In the genomic region with DNA sequence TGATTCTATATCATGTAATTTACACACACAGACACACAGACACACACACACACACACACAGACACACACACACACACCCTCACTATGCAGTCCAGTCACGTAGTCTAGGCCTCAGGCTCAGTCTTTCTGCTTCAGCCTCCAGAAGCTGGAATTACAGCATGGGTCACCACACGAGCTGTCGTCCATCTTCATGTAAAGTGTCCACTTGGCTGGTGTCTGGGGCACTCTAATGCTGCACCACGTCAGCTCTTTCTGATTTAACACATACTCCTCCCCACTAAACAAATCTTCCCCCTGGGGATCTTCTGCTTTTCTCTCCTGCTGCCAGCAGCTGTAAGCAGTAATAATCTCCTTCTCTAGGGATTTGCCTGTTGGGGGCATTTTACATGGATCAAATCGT, we compare ENCODE assay signal across 15 mouse cellular contexts. TPM values are rescaled to one million over a fixed set of nuclear protein-coding genes. Genes with fewer than 3 reads are reported as not detected.
DNase-seq lines count a peak whose midpoint lies in the region; ATAC-seq lines count a peak whose summit lies in the region.
"Had no signal": no experiment of that assay in that cellular context is flagged by ENCODE, and none has a peak within 500 bp of the region (broad histone marks: within the 10 kb centered on the region; RNA-seq: fewer than 3 reads in every experiment).

No protein-coding gene starts in this region.

- 0 out of 2 replicates have a peak overlapping the region, but pooled peaks have one; percentile 19 for H3K27ac ChIP-seq in forebrain, embryonic 13.5 days
- H3K27ac ChIP-seq in forebrain, embryonic 15.5 days (replicated peaks): no peak overlapping the region
- no peak overlapping the region for H3K27ac ChIP-seq in hindbrain, embryonic 11.5 days (ENCODE audit: low read depth, low read length)
- no peak overlapping the region for H3K27ac ChIP-seq in hindbrain, embryonic 10.5 days
- H3K27ac ChIP-seq in hindbrain, embryonic 14.5 days: peak overlapping the region; percentile 76
- H3K27ac ChIP-seq in neural tube, embryonic 12.5 days: no peak overlapping the region
- H3K27ac ChIP-seq: liver, embryonic 14.5 days had no signal

- H3K4me1 ChIP-seq in forebrain, embryonic 13.5 days: no peaks in the 10 kb centered on the region
- H3K4me1 ChIP-seq in forebrain, embryonic 15.5 days: no peaks in the 10 kb centered on the region
- no peaks in the 10 kb centered on the region for H3K4me1 ChIP-seq in hindbrain, embryonic 11.5 days (replicated peaks; ENCODE audit: control insufficient read depth, insufficient read depth, low read length)
- H3K4me1 ChIP-seq in hindbrain, embryonic 10.5 days (replicated peaks): no peaks in the 10 kb centered on the region
- peaks cover 5% of the 10 kb centered on the region for H3K4me1 ChIP-seq in hindbrain, embryonic 14.5 days (replicated peaks; ENCODE audit: control insufficient read depth, insufficient read depth, low read length)
- H3K4me1 ChIP-seq in neural tube, embryonic 12.5 days: peaks cover 6% of the 10 kb centered on the region; the same call in 1 of the 2 replicates

- no peak for ATAC-seq in forebrain, embryonic 13.5 days
- no peak for ATAC-seq in forebrain, embryonic 15.5 days (replicated peaks)
- peak; percentile 73 for ATAC-seq in hindbrain, embryonic 11.5 days (ENCODE audit: low FRiP score)
- no peak for ATAC-seq in hindbrain, embryonic 14.5 days (ENCODE audit: low FRiP score)
- peak; percentile 84 for ATAC-seq in neural tube, embryonic 12.5 days (ENCODE audit: low FRiP score, low read depth)

- 0 out of 2 replicates have a peak, but pooled peaks cover 5% of the 10 kb centered on the region for H3K36me3 ChIP-seq in forebrain, embryonic 13.5 days (ENCODE audit: poor library complexity, severe bottlenecking)
- H3K36me3 ChIP-seq in forebrain, embryonic 15.5 days: 0 out of 2 replicates have a peak, but pooled peaks cover 4% of the 10 kb centered on the region
- no peaks in the 10 kb centered on the region for H3K36me3 ChIP-seq in hindbrain, embryonic 11.5 days (ENCODE audit: control insufficient read depth, insufficient read depth, low read length)
- H3K36me3 ChIP-seq in hindbrain, embryonic 10.5 days: peaks cover 12% of the 10 kb centered on the region
- peaks cover 9% of the 10 kb centered on the region for H3K36me3 ChIP-seq in hindbrain, embryonic 14.5 days (replicated peaks; ENCODE audit: control insufficient read depth, insufficient read depth)
- peaks cover 4% of the 10 kb centered on the region; the same call in 1 of the 2 replicates for H3K36me3 ChIP-seq in neural tube, embryonic 12.5 days

- H3K9ac ChIP-seq in forebrain, embryonic 13.5 days: no peak overlapping the region
- no peak overlapping the region for H3K9ac ChIP-seq in forebrain, embryonic 15.5 days (replicated peaks)
- H3K9ac ChIP-seq in hindbrain, embryonic 11.5 days (ENCODE audit: low read depth, low read length): no peak overlapping the region
- 0 out of 2 replicates have a peak overlapping the region, but pooled peaks have one; percentile 34 for H3K9ac ChIP-seq in hindbrain, embryonic 14.5 days
- H3K9ac ChIP-seq in neural tube, embryonic 12.5 days: 0 out of 2 replicates have a peak overlapping the region, but pooled peaks have one; percentile 8
- H3K9ac ChIP-seq: liver, embryonic 14.5 days had no signal

- DNase-seq in hindbrain, embryonic 11.5 days (ENCODE audit: low spot score): peak; percentile 45
- no peak for DNase-seq in hindbrain, embryonic 10.5 days (ENCODE audit: low spot score)
- DNase-seq in hindbrain, embryonic 14.5 days (ENCODE audit: low spot score): peak; percentile 27
- no peak for DNase-seq in kidney, adult 18-20 months
- DNase-seq in kidney, adult 8-10 months: no peak
- DNase-seq: B cell, adult 2 months; cerebellum, adult 11 months; kidney, postnatal 10 days; left cerebral cortex, postnatal 4 days; lung, postnatal 14 days; right cerebral cortex, adult 18-20 months had no signal

- H3K9me3 ChIP-seq in forebrain, embryonic 13.5 days (replicated peaks): no peaks in the 10 kb centered on the region; the same call in 1 of the 2 replicates
- H3K9me3 ChIP-seq in forebrain, embryonic 15.5 days: no peaks in the 10 kb centered on the region
- no peaks in the 10 kb centered on the region for H3K9me3 ChIP-seq in hindbrain, embryonic 11.5 days (ENCODE audit: control insufficient read depth, low read length)
- H3K9me3 ChIP-seq in hindbrain, embryonic 10.5 days: no peaks in the 10 kb centered on the region
- H3K9me3 ChIP-seq in hindbrain, embryonic 14.5 days (ENCODE audit: control insufficient read depth, low read length): no peaks in the 10 kb centered on the region
- no peaks in the 10 kb centered on the region for H3K9me3 ChIP-seq in neural tube, embryonic 12.5 days

- H3K4me3 ChIP-seq in forebrain, embryonic 13.5 days: no peak overlapping the region
- no peak overlapping the region for H3K4me3 ChIP-seq in forebrain, embryonic 15.5 days
- no peak overlapping the region for H3K4me3 ChIP-seq in hindbrain, embryonic 11.5 days (ENCODE audit: low read depth, low read length)
- no peak overlapping the region for H3K4me3 ChIP-seq in hindbrain, embryonic 10.5 days
- no peak overlapping the region for H3K4me3 ChIP-seq in hindbrain, embryonic 14.5 days (replicated peaks; ENCODE audit: low read length)
- H3K4me3 ChIP-seq in neural tube, embryonic 12.5 days: no peak overlapping the region

- H3K4me2 ChIP-seq in forebrain, embryonic 13.5 days: no peak overlapping the region
- no peak overlapping the region for H3K4me2 ChIP-seq in forebrain, embryonic 15.5 days (replicated peaks)
- H3K4me2 ChIP-seq in hindbrain, embryonic 11.5 days (replicated peaks; ENCODE audit: low read depth, low read length): no peak overlapping the region
- H3K4me2 ChIP-seq in hindbrain, embryonic 14.5 days (replicated peaks): no peak overlapping the region
- no peak overlapping the region for H3K4me2 ChIP-seq in neural tube, embryonic 12.5 days (replicated peaks)

- WGBS in forebrain, embryonic 13.5 days: 58% methylated on average over 5 of the region's 5 CpGs
- WGBS in forebrain, embryonic 15.5 days: 61% methylated on average over 5 of the region's 5 CpGs
- 52% methylated on average over 5 of the region's 5 CpGs for WGBS in hindbrain, embryonic 11.5 days
- WGBS in hindbrain, embryonic 10.5 days: 69% methylated on average over 5 of the region's 5 CpGs
- WGBS in hindbrain, embryonic 14.5 days: 27% methylated on average over 5 of the region's 5 CpGs
- WGBS in neural tube, embryonic 12.5 days: 19% methylated on average over 5 of the region's 5 CpGs

- H3K27me3 ChIP-seq in forebrain, embryonic 13.5 days: no peaks in the 10 kb centered on the region
- no peaks in the 10 kb centered on the region for H3K27me3 ChIP-seq in forebrain, embryonic 15.5 days
- no peaks in the 10 kb centered on the region for H3K27me3 ChIP-seq in hindbrain, embryonic 11.5 days (ENCODE audit: control insufficient read depth, insufficient read depth, low read length)
- no peaks in the 10 kb centered on the region for H3K27me3 ChIP-seq in hindbrain, embryonic 10.5 days (ENCODE audit: insufficient read depth, poor library complexity, severe bottlenecking)
- no peaks in the 10 kb centered on the region for H3K27me3 ChIP-seq in hindbrain, embryonic 14.5 days (ENCODE audit: control insufficient read depth, insufficient read depth, low read length)
- no peaks in the 10 kb centered on the region for H3K27me3 ChIP-seq in neural tube, embryonic 12.5 days (replicated peaks)

RNA-seq across cellular contexts. Expression of gene Nucb2, which starts 13.1 kb away (rescaled TPM):
- polyA plus RNA-seq in forebrain, embryonic 13.5 days (2015; fragmentation: Nextera tagmentation; extraction: Ambion mirVana): 14.4 TPM in 2 replicates
- polyA plus RNA-seq in forebrain, embryonic 15.5 days (2015; fragmentation: Nextera tagmentation; extraction: Ambion mirVana): 17.5 and 17.7 TPM in 2 replicates
- polyA plus RNA-seq in hindbrain, embryonic 11.5 days (2014; fragmentation: Nextera tagmentation; extraction: Ambion mirVana): 19.2 and 19.5 TPM in 2 replicates
- polyA plus RNA-seq in hindbrain, embryonic 10.5 days (2016; fragmentation: Nextera tagmentation; extraction: Ambion mirVana): 9.9 and 12.0 TPM in 2 replicates
- 26.6 and 29.7 TPM in 2 replicates for polyA plus RNA-seq in hindbrain, embryonic 14.5 days (2014; fragmentation: Nextera tagmentation; extraction: Ambion mirVana)
- 14.9 and 16.4 TPM in 2 replicates for polyA plus RNA-seq in neural tube, embryonic 12.5 days (2016; fragmentation: Nextera tagmentation; extraction: Ambion mirVana)

Comparison
In these comparisons a context has a peak if more than half of its experiments do, and no peak if none do; other contexts are left out.
1. ATAC-seq: peak in hindbrain, embryonic 11.5 days (single experiment) and neural tube, embryonic 12.5 days (single experiment); none in forebrain, embryonic 13.5 days (single experiment), forebrain, embryonic 15.5 days (single experiment) and hindbrain, embryonic 14.5 days (single experiment).
2. H3K27ac ChIP-seq: peak in forebrain, embryonic 13.5 days (single experiment) and hindbrain, embryonic 14.5 days (single experiment); none in forebrain, embryonic 15.5 days (single experiment), hindbrain, embryonic 11.5 days (single experiment), hindbrain, embryonic 10.5 days (single experiment) and neural tube, embryonic 12.5 days (single experiment).
3. H3K9ac ChIP-seq: peak in hindbrain, embryonic 14.5 days (single experiment) and neural tube, embryonic 12.5 days (single experiment); none in forebrain, embryonic 13.5 days (single experiment), forebrain, embryonic 15.5 days (single experiment) and hindbrain, embryonic 11.5 days (single experiment).
4. DNase-seq: peak in hindbrain, embryonic 11.5 days (single experiment) and hindbrain, embryonic 14.5 days (single experiment); none in hindbrain, embryonic 10.5 days (single experiment), kidney, adult 18-20 months (single experiment) and kidney, adult 8-10 months (0 of 2).